Mouse (Mus musculus) hindbrain, embryonic 14.5 days (tissue): ENCODE data around the gene Pde3b. TPM values are rescaled to one million over a fixed set of nuclear protein-coding genes. Genes with fewer than 3 reads are reported as not detected.

Experiments
- ATAC-seq: fragments of 200-750 bp; cut with Nextera tagmentation; 2 replicates; pipeline ENCODE4 v1.8.0; 2017; ENCODE audit warnings: moderate number of reproducible peaks, mild to moderate bottlenecking, moderate TSS enrichment, moderate library complexity; ENCODE audit not compliant: low FRiP score
- DNase-seq: peaks from one replicate; pipeline ENCODE4 v3.0.0-alpha.2; 2015; ENCODE audit warnings: low spot score
- H3K27ac ChIP-seq: fragments of 300-500 bp; sonication (generic); 2 replicates; pipeline ENCODE4 v1.5.1; 2014; ENCODE audit warnings: mild to moderate bottlenecking, moderate library complexity
- H3K27me3 ChIP-seq: fragments of 300-500 bp; sonication (generic); 2 replicates; pipeline ENCODE4 v1.6.1; 2014; ENCODE audit warnings: mild to moderate bottlenecking, low read length, mixed read lengths; ENCODE audit not compliant: control insufficient read depth, insufficient read depth
- H3K36me3 ChIP-seq: fragments of 300-500 bp; sonication (generic); replicated peaks from 2 replicates; pipeline ENCODE4 v1.6.1; 2014; ENCODE audit not compliant: control insufficient read depth, insufficient read depth
- H3K4me1 ChIP-seq: fragments of 300-500 bp; sonication (generic); replicated peaks from 2 replicates; pipeline ENCODE4 v1.6.1; 2014; ENCODE audit warnings: antibody characterized with exemption, low read length, mixed read lengths; ENCODE audit not compliant: control insufficient read depth, insufficient read depth
- H3K4me2 ChIP-seq: fragments of 300-500 bp; sonication (generic); replicated peaks from 2 replicates; pipeline ENCODE4 v1.6.1; 2014; ENCODE audit warnings: mild to moderate bottlenecking, moderate library complexity
- H3K4me3 ChIP-seq: fragments of 300-500 bp; sonication (generic); replicated peaks from 2 replicates; pipeline ENCODE4 v1.5.1; 2014; ENCODE audit warnings: mild to moderate bottlenecking, low read length
- H3K9ac ChIP-seq: fragments of 300-500 bp; sonication (generic); 2 replicates; pipeline ENCODE4 v1.6.1; 2014
- H3K9me3 ChIP-seq: fragments of 300-500 bp; sonication (generic); 2 replicates; pipeline ENCODE4 v1.6.1; 2016; ENCODE audit warnings: low read length; ENCODE audit not compliant: control insufficient read depth
- WGBS: fragments of 180-500 bp; shearing (Covaris S2); extraction: QIAGEN DNeasy Blood & Tissue Kit; methylation state at CpG from one replicate; pipeline ENCODE4 v1.1.7; 2014; 5-methylcytosine and 5-hydroxymethylcytosine counted together
- polyA plus RNA-seq: library from polyadenylated mRNA; unstranded; fragments of >200 nt; fragmentation: Nextera tagmentation; extraction: Ambion mirVana; gene quantifications from 2 replicates; pipeline ENCODE4 v1.2.1, GENCODE M21; 2014

The Pde3b gene
- polyA plus RNA-seq, 1 experiment from 2014 or later = 5.9 TPM

- Histone ChIP-seq H3K4me3 (no peak overlapping the region), H3K4me1 (no peaks in the 10 kb centered on the region), H3K4me2 (no peak overlapping the region), H3K27ac (no peak overlapping the region), H3K27me3 (no peaks in the 10 kb centered on the region), H3K9ac (no peak overlapping the region), H3K9me3 (no peaks in the 10 kb centered on the region), H3K36me3 (no peaks in the 10 kb centered on the region)
- ATAC-seq (no peak), DNase-seq (no peak)
- 94% methylated on average over 5 of the region's 5 CpGs for WGBS
Measured at GRCm38 (mm10) chr7:114581200-114581599, 166.1 kb downstream of the Pde3b start.

- Histone ChIP-seq H3K27ac (no peak overlapping the region), H3K27me3 (no peaks in the 10 kb centered on the region), H3K36me3 (no peaks in the 10 kb centered on the region), H3K9me3 (no peaks in the 10 kb centered on the region), H3K9ac (no peak overlapping the region), H3K4me1 (no peaks in the 10 kb centered on the region), H3K4me3 (no peak overlapping the region), H3K4me2 (no peak overlapping the region)
- DNase-seq (no peak), ATAC-seq (no peak)
- WGBS = 58% methylated on average over 2 of the region's 2 CpGs
Measured at GRCm38 (mm10) chr7:114582441-114582840, 167.4 kb downstream of the Pde3b start.

Other genes with a start within 250 kb of the Pde3b start
- 96.1 and 110 TPM in 2 replicates for gene Copb1, start 160.6 kb upstream of the Pde3b start, polyA plus RNA-seq
- 331 and 341 TPM in 2 replicates for gene Psma1, start 139.2 kb upstream of the Pde3b start, polyA plus RNA-seq
- gene Cyp2r1, start 147.7 kb downstream of the Pde3b start, polyA plus RNA-seq = 0.94 and 1.2 TPM in 2 replicates
- gene Calca, start 221.1 kb downstream of the Pde3b start, polyA plus RNA-seq = 23.1 and 28.3 TPM in 2 replicates